Mouse (Mus musculus) MEL (cell line): ENCODE data around the gene Diaph2. TPM values are rescaled to one million over a fixed set of nuclear protein-coding genes. Genes with fewer than 3 reads are reported as not detected.
A peak's percentile ranks its signal among the peaks of the same experiment; 100 is the strongest.

Experiments used
- DNase-seq: peaks from one replicate; pipeline ENCODE4 v3.0.0; 2011; ENCODE audit warnings: low read depth, low spot score
- H3K27ac ChIP-seq: 2 replicates; pipeline ENCODE4 v1.5.1; 2012; ENCODE audit warnings: low read depth, mild to moderate bottlenecking, control low read depth, low read length, moderate library complexity; ENCODE audit not compliant: control insufficient read depth
- H3K27me3 ChIP-seq, 2 experiments: fragments of 150-350 bp in 1 of 2; sonication (generic) in 1 of 2; 2 replicates each; pipeline ENCODE4 v1.6.1; 2012; ENCODE audit warnings: low read length in 2 of 2, mild to moderate bottlenecking in 2 of 2, improper control_type of control experiment in 1 of 2, moderate library complexity in 1 of 2; ENCODE audit not compliant: insufficient read depth in 2 of 2, control insufficient read depth in 1 of 2
- H3K36me3 ChIP-seq, 2 experiments: 2 replicates each; pipeline ENCODE4 v1.6.1; 2012 to 2014; ENCODE audit warnings: low read length in 2 of 2, improper control_type of control experiment in 1 of 2, inconsistent platforms in 1 of 2, mild to moderate bottlenecking in 1 of 2; ENCODE audit not compliant: insufficient read depth in 2 of 2, control insufficient read depth in 1 of 2
- H3K4me1 ChIP-seq, 2 experiments: fragments of 150-350 bp in 1 of 2; sonication (generic) in 1 of 2; 2 replicates each; pipeline ENCODE4 v1.6.1; 2012; ENCODE audit warnings: low read length in 2 of 2, improper control_type of control experiment in 1 of 2, mild to moderate bottlenecking in 1 of 2; ENCODE audit not compliant: insufficient read depth in 2 of 2, control insufficient read depth in 1 of 2
- H3K4me3 ChIP-seq, 2 experiments: fragments of 150-350 bp in 1 of 2; sonication (generic) in 1 of 2; 2 replicates each; pipeline ENCODE4 v1.5.1; 2012; ENCODE audit warnings: low read depth in 2 of 2, low read length in 2 of 2, mild to moderate bottlenecking in 2 of 2, moderate library complexity in 2 of 2, control low read depth in 1 of 2, improper control_type of control experiment in 1 of 2; ENCODE audit not compliant: control insufficient read depth in 1 of 2, insufficient read depth in 1 of 2
- H3K79me2 ChIP-seq: 2 replicates; pipeline ENCODE4 v1.6.1; 2012; ENCODE audit warnings: mild to moderate bottlenecking, low read length, moderate library complexity; ENCODE audit not compliant: control insufficient read depth, poor library complexity, insufficient read depth
- H3K9ac ChIP-seq: 2 replicates; pipeline ENCODE4 v1.6.1; 2012; ENCODE audit warnings: low read depth, mild to moderate bottlenecking, control low read depth, low read length, moderate library complexity; ENCODE audit not compliant: control insufficient read depth, poor library complexity, severe bottlenecking
- H3K9me3 ChIP-seq: fragments of 150-350 bp; sonication (generic); replicated peaks from 2 replicates; pipeline ENCODE4 v1.6.1; 2012; ENCODE audit warnings: mild to moderate bottlenecking, low read length, improper control_type of control experiment, moderate library complexity; ENCODE audit not compliant: insufficient read depth
- CHD1 ChIP-seq: IDR thresholded peaks from 2 replicates; pipeline ENCODE4 v1.6.1; 2012; ENCODE audit warnings: low read depth, mild to moderate bottlenecking, inconsistent platforms, low read length, improper control_type of control experiment
- CTCF ChIP-seq, 3 experiments: IDR thresholded peaks in 2 of 3; conservative IDR thresholded peaks in 1 of 3; 2 replicates each; pipeline ENCODE4 v1.5.1; 2011 to 2012; ENCODE audit warnings: low read length in 3 of 3, low read depth in 2 of 3, mild to moderate bottlenecking in 2 of 3, improper control_type of control experiment in 1 of 3, inconsistent platforms in 1 of 3, mixed read lengths in 1 of 3, moderate library complexity in 1 of 3; ENCODE audit not compliant: control insufficient read depth in 1 of 3, insufficient read depth in 1 of 3, poor library complexity in 1 of 3, severe bottlenecking in 1 of 3
- ELF1 ChIP-seq: IDR thresholded peaks from 2 replicates; pipeline ENCODE4 v1.6.1; 2014; ENCODE audit warnings: low read depth, mild to moderate bottlenecking, inconsistent platforms, low read length, improper control_type of control experiment, moderate library complexity
- GATA1 ChIP-seq: IDR thresholded peaks from 2 replicates; pipeline ENCODE4 v1.6.1; 2011; ENCODE audit warnings: low read depth, low read length, improper control_type of control experiment
- JUND ChIP-seq: IDR thresholded peaks from 2 replicates; pipeline ENCODE4 v1.6.1; 2011; ENCODE audit warnings: low read depth, mild to moderate bottlenecking, improper control_type of control experiment, low read length
- MAX ChIP-seq: IDR thresholded peaks from 2 replicates; pipeline ENCODE4 v1.6.1; 2011; ENCODE audit warnings: low read length, improper control_type of control experiment
- MXI1 ChIP-seq: IDR thresholded peaks from 2 replicates; pipeline ENCODE4 v1.6.1; 2011; ENCODE audit warnings: mild to moderate bottlenecking, low read depth, low read length, improper control_type of control experiment
- MYB ChIP-seq: IDR thresholded peaks from 2 replicates; pipeline ENCODE4 v1.6.1; 2011; ENCODE audit warnings: mild to moderate bottlenecking, low read depth, low read length, improper control_type of control experiment
- NELFE ChIP-seq: IDR thresholded peaks from 2 replicates; pipeline ENCODE4 v1.6.1; 2011; ENCODE audit warnings: low read depth, low read length, improper control_type of control experiment
- NRF1 ChIP-seq: IDR thresholded peaks from 2 replicates; pipeline ENCODE4 v1.6.1; 2014; ENCODE audit warnings: low read depth, mild to moderate bottlenecking, inconsistent platforms, low read length, improper control_type of control experiment, moderate library complexity; ENCODE audit not compliant: poor library complexity, insufficient read depth, severe bottlenecking
- POLR2A ChIP-seq, 2 experiments: IDR thresholded peaks; 2 replicates each; pipeline ENCODE4 v1.6.1; 2011 to 2012; ENCODE audit warnings: low read length in 2 of 2, mild to moderate bottlenecking in 2 of 2, control low read depth in 1 of 2, improper control_type of control experiment in 1 of 2, low read depth in 1 of 2, moderate library complexity in 1 of 2; ENCODE audit not compliant: control insufficient read depth in 1 of 2, insufficient read depth in 1 of 2, poor library complexity in 1 of 2
- POLR2AphosphoS2 ChIP-seq: IDR thresholded peaks from 2 replicates; pipeline ENCODE4 v1.6.1; 2011; ENCODE audit warnings: low read length, improper control_type of control experiment
- POLR2AphosphoS5 ChIP-seq: IDR thresholded peaks from 2 replicates; pipeline ENCODE4 v1.6.1; 2012; ENCODE audit warnings: low read depth, borderline replicate concordance, mild to moderate bottlenecking, inconsistent platforms, low read length, moderate library complexity, mixed read lengths
- RAD21 ChIP-seq: IDR thresholded peaks from 2 replicates; pipeline ENCODE4 v1.6.1; 2011; ENCODE audit warnings: mild to moderate bottlenecking, low read depth, low read length, improper control_type of control experiment
- SMC3 ChIP-seq: IDR thresholded peaks from 2 replicates; pipeline ENCODE4 v1.6.1; 2011; ENCODE audit warnings: low read depth, low read length, improper control_type of control experiment
- TAL1 ChIP-seq: IDR thresholded peaks from 2 replicates; pipeline ENCODE4 v1.6.1; 2012; ENCODE audit warnings: mild to moderate bottlenecking, inconsistent platforms, low read length, moderate library complexity, mixed read lengths
- TCF12 ChIP-seq: IDR thresholded peaks from 2 replicates; pipeline ENCODE4 v1.6.1; 2014; ENCODE audit warnings: low read depth, mild to moderate bottlenecking, inconsistent platforms, low read length, improper control_type of control experiment, moderate library complexity
- UBTF ChIP-seq: IDR thresholded peaks from 2 replicates; pipeline ENCODE4 v1.6.1; 2012; ENCODE audit warnings: low read depth, mild to moderate bottlenecking, inconsistent platforms, low read length, improper control_type of control experiment, moderate library complexity, borderline replicate concordance; ENCODE audit not compliant: insufficient read depth
- USF2 ChIP-seq, 2 experiments: IDR thresholded peaks; 2 replicates each; pipeline ENCODE4 v1.6.1; 2011 to 2012; ENCODE audit warnings: improper control_type of control experiment in 2 of 2, low read length in 2 of 2, borderline replicate concordance in 1 of 2, inconsistent platforms in 1 of 2, low read depth in 1 of 2, mild to moderate bottlenecking in 1 of 2; ENCODE audit not compliant: insufficient read depth in 1 of 2
- ZC3H11A ChIP-seq: IDR thresholded peaks from 2 replicates; pipeline ENCODE4 v1.6.1; 2012; ENCODE audit warnings: low read depth, mild to moderate bottlenecking, inconsistent platforms, low read length, improper control_type of control experiment
- ZMIZ1 ChIP-seq: IDR thresholded peaks from 2 replicates; pipeline ENCODE4 v1.6.1; 2012; ENCODE audit warnings: low read depth, mild to moderate bottlenecking, inconsistent platforms, low read length, improper control_type of control experiment, moderate library complexity
- ZNF384 ChIP-seq: IDR thresholded peaks from 2 replicates; pipeline ENCODE4 v1.6.1; 2012; ENCODE audit warnings: low read depth, mild to moderate bottlenecking, inconsistent platforms, low read length, improper control_type of control experiment
- polyA plus RNA-seq, 2 experiments: library from polyadenylated mRNA; stranded (reverse) in 1 of 2; unstranded in 1 of 2; fragments of >175 nt in 1 of 2; fragments of >200 nt in 1 of 2; gene quantifications; 2 replicates each; pipeline versions ENCODE4 v1.2.1 to v1.2.4; 2012; ENCODE audit warnings: low replicate concordance in 2 of 2, low read depth in 1 of 2; ENCODE audit not compliant: insufficient read length in 2 of 2, insufficient read depth in 1 of 2, missing spikeins in 1 of 2
- total RNA-seq: library from RNA; depleted of rRNA; stranded (reverse); fragments of 300-350 nt; gene quantifications from 2 replicates; pipeline ENCODE4 v1.2.3, GENCODE M21; 2012

The Diaph2 gene
- total and polyA plus RNA-seq, 3 experiments: 0.03 TPM; not detected in 2

GRCm38 (mm10) chrX:129925806-129926205 lies 176.3 kb downstream of the Diaph2 start:
- TF ChIP-seq POLR2AphosphoS2 (no peak), NRF1 (no peak), POLR2AphosphoS5 (no peak), JUND (no peak), GATA1 (no peak), MYB (no peak), ZMIZ1 (no peak), UBTF (no peak), TAL1 (no peak), TCF12 (no peak)
- TF ChIP-seq, all 39 proteins: peak for 0
- Histone ChIP-seq H3K9ac (no peak overlapping the region), H3K79me2 (no peaks in the 10 kb centered on the region), H3K9me3 (no peaks in the 10 kb centered on the region), H3K27me3 (no peaks in the 10 kb centered on the region), H3K4me3 (no peak overlapping the region), H3K4me1 (no peaks in the 10 kb centered on the region), H3K36me3 (no peaks in the 10 kb centered on the region), H3K27ac (no peak overlapping the region)
- DNase-seq: no peak

GRCm38 (mm10) chrX:129974816-129975215 lies 225.3 kb downstream of the Diaph2 start:
- H3K27ac ChIP-seq: no peak overlapping the region
- no peaks in the 10 kb centered on the region for H3K79me2 ChIP-seq
- no peaks in the 10 kb centered on the region for H3K4me1 ChIP-seq
- peak; percentile 49 for DNase-seq
- H3K27me3 ChIP-seq: no peaks in the 10 kb centered on the region
- no peak overlapping the region for H3K9ac ChIP-seq
- H3K9me3 ChIP-seq: no peaks in the 10 kb centered on the region
- no peaks in the 10 kb centered on the region for H3K36me3 ChIP-seq
- TF ChIP-seq ZC3H11A: peak; percentile 61
- peak in 1 of 3 experiments; percentile 60; a peak in 2 of 6 replicates for TF ChIP-seq CTCF (IDR thresholded peaks at IDR 0.05 in 2 of 3, conservative IDR thresholded peaks at IDR 0.05 in 1 of 3; ENCODE audit: control insufficient read depth in 1 of 3, insufficient read depth in 1 of 3, low read depth in 2 of 3, low read length in 3 of 3, poor library complexity in 1 of 3, severe bottlenecking in 1 of 3)
- TF ChIP-seq MAX: no peak
- TF ChIP-seq NELFE: no peak
- no peak for TF ChIP-seq USF2 (IDR thresholded peaks at IDR 0.05; ENCODE audit: borderline replicate concordance in 1 of 2, insufficient read depth in 1 of 2, low read depth in 1 of 2, low read length in 2 of 2)
- TF ChIP-seq CHD1: no peak
- no peak for TF ChIP-seq NRF1
- no peak for TF ChIP-seq POLR2AphosphoS2
- TF ChIP-seq POLR2A (IDR thresholded peaks at IDR 0.05; ENCODE audit: control insufficient read depth in 1 of 2, insufficient read depth in 1 of 2, low read depth in 1 of 2, low read length in 2 of 2, poor library complexity in 1 of 2): no peak
- no peak for TF ChIP-seq UBTF
- no peak for TF ChIP-seq MXI1
- TF ChIP-seq SMC3: peak; percentile 67
- TF ChIP-seq RAD21: peak; percentile 80
- TF ChIP-seq ELF1: no peak
- TF ChIP-seq ZNF384: no peak
- no peak for TF ChIP-seq ZMIZ1
- H3K4me3 ChIP-seq: no peak overlapping the region
